Mouse (Mus musculus) G1E (cell line): ENCODE measurements around the gene Ceacam20. TPM values are rescaled to one million over a fixed set of nuclear protein-coding genes. Genes with fewer than 3 reads are reported as not detected.

Source experiments
- ATAC-seq: 2 replicates; pipeline ENCODE4 v1.8.0; 2016; ENCODE audit warnings: mild to moderate bottlenecking; ENCODE audit not compliant: insufficient number of reproducible peaks, poor library complexity, low FRiP score, severe bottlenecking; ENCODE audit errors: extremely low read depth
- DNase-seq: peaks from one replicate; pipeline ENCODE4 v3.0.0; 2012; ENCODE audit warnings: low spot score
- H3K27me3 ChIP-seq: 2 replicates; pipeline ENCODE4 v1.6.1; 2012; ENCODE audit warnings: mild to moderate bottlenecking, low read length, inconsistent platforms; ENCODE audit not compliant: insufficient read depth
- H3K36me3 ChIP-seq: replicated peaks from 2 replicates; pipeline ENCODE3; 2012; ENCODE audit warnings: mild to moderate bottlenecking, inconsistent platforms
- H3K4me1 ChIP-seq: 2 replicates; pipeline ENCODE4 v1.6.1; 2012; ENCODE audit warnings: low read depth, low read length, inconsistent platforms, mixed read lengths; ENCODE audit not compliant: insufficient read depth
- H3K4me3 ChIP-seq: 2 replicates; pipeline ENCODE4 v1.5.1; 2012; ENCODE audit warnings: low read depth, mild to moderate bottlenecking, inconsistent platforms, low read length, moderate library complexity, mixed read lengths
- H3K9me3 ChIP-seq: replicated peaks from 2 replicates; pipeline ENCODE4 v1.6.1; 2012; ENCODE audit warnings: inconsistent platforms
- CTCF ChIP-seq: IDR thresholded peaks from 2 replicates; pipeline ENCODE4 v1.5.1; 2012; ENCODE audit warnings: low read depth, low read length, inconsistent platforms, mixed read lengths
- GATA1 ChIP-seq: IDR thresholded peaks from 2 replicates; pipeline ENCODE4 v1.6.1; 2012; ENCODE audit warnings: borderline replicate concordance, low read length, inconsistent platforms, mixed read lengths
- GATA2 ChIP-seq: IDR thresholded peaks from 2 replicates; pipeline ENCODE4 v1.6.1; 2012; ENCODE audit warnings: low read depth, low read length, inconsistent platforms, borderline replicate concordance
- POLR2AphosphoS5 ChIP-seq: IDR thresholded peaks from 2 replicates; pipeline ENCODE4 v1.6.1; 2012; ENCODE audit warnings: low read depth, low read length, inconsistent platforms; ENCODE audit not compliant: insufficient replicate concordance
- TAL1 ChIP-seq: conservative IDR thresholded peaks from 2 replicates; pipeline ENCODE4 v1.6.1; 2012; ENCODE audit warnings: low read depth, low read length, inconsistent platforms, mixed read lengths
- polyA plus RNA-seq: library from polyadenylated mRNA; stranded (reverse); fragments of >175 nt; gene quantifications from 2 replicates; pipeline ENCODE4 v1.2.3, GENCODE M21; 2012
- total RNA-seq, 2 experiments: library from RNA; stranded (forward) in 1 of 2; stranded (reverse) in 1 of 2; fragments of 200-1000 nt in 1 of 2; fragments of >200 nt in 1 of 2; fragmentation: Nextera tagmentation in 1 of 2; gene quantifications; 2 replicates each; pipeline ENCODE4 v1.2.3; 2014 to 2017

Gene Ceacam20
- total and polyA plus RNA-seq, 3 experiments, result not detected

DNA sequence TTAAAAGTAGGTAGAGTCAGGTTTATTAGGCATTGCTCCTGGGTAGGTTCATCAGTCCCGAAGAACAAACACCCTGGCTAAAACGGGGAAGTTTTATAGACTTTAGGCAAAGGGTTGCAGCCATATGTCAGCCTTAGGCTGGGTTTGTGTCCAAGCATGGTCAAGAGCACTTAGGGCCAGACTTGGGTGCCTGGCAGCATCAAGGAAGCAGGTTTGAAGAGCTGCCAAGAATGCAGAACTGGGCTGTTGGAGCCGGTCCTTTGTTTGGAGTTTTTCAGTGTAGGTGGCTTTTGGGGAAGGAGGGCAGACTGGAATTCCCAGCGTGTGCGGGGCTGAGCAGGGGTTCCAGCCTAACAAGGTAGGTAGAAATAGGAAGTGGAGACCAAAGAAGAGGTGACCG is 29.3 kb upstream of the Ceacam20 start:
- no peak for TF ChIP-seq CTCF
- TF ChIP-seq GATA1, result no peak
- TF ChIP-seq TAL1, result no peak
- Histone ChIP-seq H3K4me1 (no peaks in the 10 kb centered on the region), H3K27me3 (no peaks in the 10 kb centered on the region), H3K9me3 (no peaks in the 10 kb centered on the region), H3K36me3 (no peaks in the 10 kb centered on the region), H3K4me3 (no peak overlapping the region)
- ATAC-seq (no peak), DNase-seq (no peak)

- Histone ChIP-seq H3K36me3 (no peaks in the 10 kb centered on the region), H3K9me3 (no peaks in the 10 kb centered on the region), H3K4me1 (no peaks in the 10 kb centered on the region), H3K27me3 (no peaks in the 10 kb centered on the region), H3K4me3 (no peak overlapping the region)
- no peak for ATAC-seq
- TF ChIP-seq GATA2 (no peak), TAL1 (no peak), POLR2AphosphoS5 (no peak), GATA1 (no peak), CTCF (no peak)
- no peak for DNase-seq
These were observed 27.9 kb upstream of the Ceacam20 start for GRCm38 (mm10) chr7:19937229-19937821.

GRCm38 (mm10) chr7:19939555-19940235 is 25.5 kb upstream of the Ceacam20 start:
- ATAC-seq (no peak), DNase-seq (no peak)
- no peaks in the 10 kb centered on the region for H3K9me3 ChIP-seq
- no peak for TF ChIP-seq POLR2AphosphoS5
- TF ChIP-seq GATA1, result no peak
- no peak for TF ChIP-seq GATA2
- no peak for TF ChIP-seq TAL1
- no peak for TF ChIP-seq CTCF
- H3K4me1 ChIP-seq, result no peaks in the 10 kb centered on the region
- H3K36me3 ChIP-seq, result no peaks in the 10 kb centered on the region
- no peaks in the 10 kb centered on the region for H3K27me3 ChIP-seq
- no peak overlapping the region for H3K4me3 ChIP-seq

DNA sequence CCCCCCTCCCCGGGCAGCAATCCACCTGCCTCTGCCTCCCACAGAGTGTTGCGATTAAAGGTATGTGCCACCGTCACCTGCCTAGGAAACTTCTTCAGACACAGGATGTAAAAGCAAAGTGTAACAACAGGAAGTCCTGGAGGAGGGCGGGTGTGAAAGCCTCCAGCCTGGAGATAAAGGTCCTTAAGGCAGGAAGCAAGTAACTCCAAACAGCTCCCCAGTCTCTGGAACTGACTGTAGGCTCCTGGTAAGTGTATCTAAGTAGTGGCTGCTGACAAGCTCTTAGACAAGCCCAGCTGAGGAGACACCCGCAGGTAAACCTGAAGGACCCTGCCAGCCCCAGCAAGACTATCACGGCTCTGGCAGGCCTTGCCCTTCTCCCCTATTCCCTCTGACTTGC is 25.0 kb upstream of the Ceacam20 start:
- no peak for TF ChIP-seq TAL1
- TF ChIP-seq GATA2, result no peak
- TF ChIP-seq POLR2AphosphoS5, result no peak
- TF ChIP-seq GATA1, result no peak
- no peak for TF ChIP-seq CTCF
- no peak for DNase-seq
- ATAC-seq, result no peak
- Histone ChIP-seq H3K4me3 (no peak overlapping the region), H3K9me3 (no peaks in the 10 kb centered on the region), H3K4me1 (no peaks in the 10 kb centered on the region), H3K36me3 (no peaks in the 10 kb centered on the region), H3K27me3 (no peaks in the 10 kb centered on the region)

- Histone ChIP-seq H3K27me3 (no peaks in the 10 kb centered on the region), H3K4me3 (no peak overlapping the region), H3K4me1 (no peaks in the 10 kb centered on the region), H3K36me3 (no peaks in the 10 kb centered on the region), H3K9me3 (no peaks in the 10 kb centered on the region)
- TF ChIP-seq GATA1 (no peak), TAL1 (no peak), CTCF (no peak), POLR2AphosphoS5 (no peak), GATA2 (no peak)
- DNase-seq (no peak), ATAC-seq (no peak)
These were observed 20.5 kb upstream of the Ceacam20 start for GRCm38 (mm10) chr7:19944709-19945108.

DNA sequence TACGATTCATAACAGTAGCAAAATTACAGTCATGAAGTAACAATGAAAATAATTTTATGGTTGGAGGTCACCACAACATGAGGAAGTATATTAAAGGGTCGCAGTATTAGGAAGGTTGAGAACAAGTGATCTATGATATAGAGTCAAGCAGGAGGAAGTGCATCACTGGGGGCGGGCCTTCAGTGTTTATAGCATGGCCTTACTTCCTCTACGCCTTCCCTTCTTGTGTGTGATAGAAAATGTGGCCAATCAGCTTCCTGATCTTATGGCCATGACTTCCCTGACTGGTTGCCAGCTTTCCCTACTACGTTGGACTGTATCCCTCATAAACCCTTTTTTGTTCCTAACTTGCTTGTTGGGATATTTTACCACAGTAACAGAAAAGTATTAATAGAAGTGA is 20.0 kb upstream of the Ceacam20 start:
- H3K4me3 ChIP-seq, result no peak overlapping the region
- H3K4me1 ChIP-seq, result no peaks in the 10 kb centered on the region
- no peaks in the 10 kb centered on the region for H3K36me3 ChIP-seq
- H3K9me3 ChIP-seq, result no peaks in the 10 kb centered on the region
- TF ChIP-seq CTCF (no peak), GATA1 (no peak), POLR2AphosphoS5 (no peak), TAL1 (no peak), GATA2 (no peak)
- DNase-seq, result no peak
- H3K27me3 ChIP-seq, result no peaks in the 10 kb centered on the region
- no peak for ATAC-seq

DNA sequence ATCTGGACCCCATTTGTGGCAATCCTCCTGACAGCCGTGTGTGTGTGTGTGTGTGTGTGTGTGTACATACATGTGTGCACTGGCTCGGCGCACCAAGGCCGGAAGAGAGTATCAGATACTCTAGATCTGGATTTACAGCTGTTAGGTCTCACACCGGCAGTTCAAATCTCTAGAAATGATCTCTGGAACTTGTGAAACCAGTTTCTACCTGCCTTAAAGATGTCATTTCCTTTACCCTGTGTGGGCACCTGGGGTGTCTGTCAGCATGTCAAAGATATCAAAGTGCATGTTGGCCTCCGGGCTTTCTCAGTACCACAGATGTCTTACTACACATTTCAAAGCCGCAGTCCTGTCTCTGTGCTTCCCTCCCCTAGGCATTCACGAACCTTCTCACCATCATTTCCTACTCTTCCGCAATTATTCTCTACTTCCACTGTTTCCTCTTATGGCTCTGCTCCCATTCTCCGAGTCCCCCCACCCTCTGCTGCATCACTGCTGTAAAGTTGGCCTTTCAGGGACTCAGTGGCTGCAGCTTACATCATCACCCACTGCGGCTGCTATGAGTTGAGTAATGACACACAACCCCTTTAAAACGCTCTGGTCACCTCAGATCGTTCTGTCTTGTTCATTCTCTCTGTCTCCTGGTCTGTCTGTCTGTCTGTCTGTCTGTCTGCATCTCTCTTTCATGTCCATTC is 19.2 kb upstream of the Ceacam20 start:
- no peak for TF ChIP-seq GATA2
- no peak for TF ChIP-seq POLR2AphosphoS5
- TF ChIP-seq GATA1, result no peak
- no peak for TF ChIP-seq TAL1
- no peak for TF ChIP-seq CTCF
- DNase-seq (no peak), ATAC-seq (no peak)
- no peak overlapping the region for H3K4me3 ChIP-seq
- no peaks in the 10 kb centered on the region for H3K27me3 ChIP-seq
- H3K9me3 ChIP-seq, result no peaks in the 10 kb centered on the region
- H3K36me3 ChIP-seq, result no peaks in the 10 kb centered on the region
- H3K4me1 ChIP-seq, result no peaks in the 10 kb centered on the region
